Mouse (Mus musculus): ENCODE results near the gene Trappc2l. TPM values are rescaled to one million over a fixed set of nuclear protein-coding genes. Genes with fewer than 3 reads are reported as not detected.
A peak's percentile ranks its signal among the peaks of the same experiment; 100 is the strongest.

Trappc2l gene
- polyA plus RNA-seq, 1 experiment = 95.7 TPM

GRCm38 (mm10) chr8:122651326-122651921 lies 40.0 kb downstream of the Trappc2l start:
- Histone ChIP-seq H3K36me3 (ENCODE audit: control insufficient read depth, insufficient read depth) (no peaks in the 10 kb centered on the region), H3K27me3 (ENCODE audit: control insufficient read depth, insufficient read depth, insufficient read length) (no peaks in the 10 kb centered on the region), H3ac (ENCODE audit: control insufficient read depth, insufficient read length) (no peak overlapping the region), H3K4me3 (no peak overlapping the region), H3K4me2 (ENCODE audit: low read depth) (no peak overlapping the region), H3K79me2 (ENCODE audit: control insufficient read depth, insufficient read depth) (no peaks in the 10 kb centered on the region)
- TF ChIP-seq E2F4 (IDR thresholded peaks at IDR 0.05; ENCODE audit: insufficient read depth) (no peak), TCF12 (IDR thresholded peaks at IDR 0.05; ENCODE audit: insufficient read depth, poor library complexity, severe bottlenecking) (peak; percentile 100), MYOD1 (IDR thresholded peaks at IDR 0.05; ENCODE audit: control insufficient read depth in 1 of 3, insufficient read length in 2 of 3, low read depth in 2 of 3) (peak; percentile 97 to 100 (median 98)), SRF (IDR thresholded peaks at IDR 0.05; ENCODE audit: control insufficient read depth, insufficient read length, low read depth) (peak; percentile 92), USF1 (IDR thresholded peaks at IDR 0.05; ENCODE audit: low read depth) (no peak), REST (IDR thresholded peaks at IDR 0.05; ENCODE audit: insufficient read depth, insufficient read length) (no peak), MYOG (IDR thresholded peaks at IDR 0.05; ENCODE audit: control insufficient read depth in 1 of 3, insufficient read depth in 1 of 3, insufficient read length in 2 of 3, low read depth in 2 of 3) (peak; percentile 87 to 98 (median 98)), CEBPB (IDR thresholded peaks at IDR 0.05; ENCODE audit: insufficient read depth, poor library complexity, severe bottlenecking) (no peak), TCF3 (IDR thresholded peaks at IDR 0.05; ENCODE audit: insufficient read length, low read depth) (peak; percentile 99)

GRCm38 (mm10) chr8:122652643-122653042 lies 41.2 kb downstream of the Trappc2l start:
- H3K4me2 ChIP-seq (ENCODE audit: low read depth) = no peak overlapping the region
- no peak overlapping the region for H3ac ChIP-seq (ENCODE audit: control insufficient read depth, insufficient read length)
- no peak for TF ChIP-seq POLR2A (IDR thresholded peaks at IDR 0.05; ENCODE audit: insufficient read length, low read depth)
- H3K36me3 ChIP-seq (ENCODE audit: control insufficient read depth, insufficient read depth) = no peaks in the 10 kb centered on the region
- H3K27me3 ChIP-seq (ENCODE audit: control insufficient read depth, insufficient read depth, insufficient read length) = no peaks in the 10 kb centered on the region
- no peaks in the 10 kb centered on the region for H3K79me2 ChIP-seq (ENCODE audit: control insufficient read depth, insufficient read depth)
- no peak overlapping the region for H3K4me3 ChIP-seq

GRCm38 (mm10) chr8:122654768-122655167 lies 43.3 kb downstream of the Trappc2l start:
- Histone ChIP-seq H3K79me2 (ENCODE audit: control insufficient read depth, insufficient read depth) (no peaks in the 10 kb centered on the region), H3K27me3 (ENCODE audit: control insufficient read depth, insufficient read depth, insufficient read length) (no peaks in the 10 kb centered on the region), H3K4me2 (ENCODE audit: low read depth) (no peak overlapping the region), H3ac (ENCODE audit: control insufficient read depth, insufficient read length) (no peak overlapping the region), H3K4me3 (no peak overlapping the region), H3K36me3 (ENCODE audit: control insufficient read depth, insufficient read depth) (no peaks in the 10 kb centered on the region)
- TF ChIP-seq TCF3 (IDR thresholded peaks at IDR 0.05; ENCODE audit: insufficient read length, low read depth) (no peak), CEBPB (IDR thresholded peaks at IDR 0.05; ENCODE audit: insufficient read depth, poor library complexity, severe bottlenecking) (no peak), POLR2AphosphoS2 (IDR thresholded peaks at IDR 0.05; ENCODE audit: insufficient read length, low read depth) (no peak), POLR2A (IDR thresholded peaks at IDR 0.05; ENCODE audit: insufficient read length, low read depth) (no peak), E2F4 (IDR thresholded peaks at IDR 0.05; ENCODE audit: insufficient read depth) (no peak), MAX (IDR thresholded peaks at IDR 0.05; ENCODE audit: low read depth) (no peak), MYOG (IDR thresholded peaks at IDR 0.05; ENCODE audit: control insufficient read depth in 1 of 3, insufficient read depth in 1 of 3, insufficient read length in 2 of 3, low read depth in 2 of 3) (peak in 1 of 3 experiments; percentile 18), USF1 (IDR thresholded peaks at IDR 0.05; ENCODE audit: low read depth) (no peak), MYOD1 (IDR thresholded peaks at IDR 0.05; ENCODE audit: control insufficient read depth in 1 of 3, insufficient read length in 2 of 3, low read depth in 2 of 3) (peak in 2 of 3 experiments; percentile 7 to 54)

- Histone ChIP-seq H3K79me2 (ENCODE audit: control insufficient read depth, insufficient read depth) (no peaks in the 10 kb centered on the region), H3K27me3 (ENCODE audit: control insufficient read depth, insufficient read depth, insufficient read length) (no peaks in the 10 kb centered on the region), H3K4me3 (no peak overlapping the region), H3K4me2 (ENCODE audit: low read depth) (peak overlapping the region; percentile 44), H3ac (ENCODE audit: control insufficient read depth, insufficient read length) (no peak overlapping the region), H3K36me3 (ENCODE audit: control insufficient read depth, insufficient read depth) (no peaks in the 10 kb centered on the region)
- peak; percentile 93 for TF ChIP-seq CEBPB (IDR thresholded peaks at IDR 0.05; ENCODE audit: insufficient read depth, poor library complexity, severe bottlenecking)
- TF ChIP-seq POLR2AphosphoS2 (IDR thresholded peaks at IDR 0.05; ENCODE audit: insufficient read length, low read depth) = no peak
Observed at GRCm38 (mm10) chr8:122656056-122656999, 44.9 kb downstream of the Trappc2l start.

- no peak overlapping the region for H3K4me2 ChIP-seq (ENCODE audit: low read depth)
- no peaks in the 10 kb centered on the region for H3K79me2 ChIP-seq (ENCODE audit: control insufficient read depth, insufficient read depth)
- no peak for TF ChIP-seq TCF12 (IDR thresholded peaks at IDR 0.05; ENCODE audit: insufficient read depth, poor library complexity, severe bottlenecking)
- TF ChIP-seq MAX (IDR thresholded peaks at IDR 0.05; ENCODE audit: low read depth) = no peak
- no peak for TF ChIP-seq USF1 (IDR thresholded peaks at IDR 0.05; ENCODE audit: low read depth)
- no peak for TF ChIP-seq REST (IDR thresholded peaks at IDR 0.05; ENCODE audit: insufficient read depth, insufficient read length)
- no peak for TF ChIP-seq MYOD1 (IDR thresholded peaks at IDR 0.05; ENCODE audit: control insufficient read depth in 1 of 3, insufficient read length in 2 of 3, low read depth in 2 of 3)
- TF ChIP-seq CEBPB (IDR thresholded peaks at IDR 0.05; ENCODE audit: insufficient read depth, poor library complexity, severe bottlenecking) = no peak
- TF ChIP-seq MYOG (IDR thresholded peaks at IDR 0.05; ENCODE audit: control insufficient read depth in 1 of 3, insufficient read depth in 1 of 3, insufficient read length in 2 of 3, low read depth in 2 of 3) = no peak
- no peak for TF ChIP-seq POLR2A (IDR thresholded peaks at IDR 0.05; ENCODE audit: insufficient read length, low read depth)
- TF ChIP-seq POLR2AphosphoS2 (IDR thresholded peaks at IDR 0.05; ENCODE audit: insufficient read length, low read depth) = no peak
- no peak for TF ChIP-seq SRF (IDR thresholded peaks at IDR 0.05; ENCODE audit: control insufficient read depth, insufficient read length, low read depth)
- TF ChIP-seq TCF3 (IDR thresholded peaks at IDR 0.05; ENCODE audit: insufficient read length, low read depth) = no peak
- TF ChIP-seq E2F4 (IDR thresholded peaks at IDR 0.05; ENCODE audit: insufficient read depth) = no peak
- H3K27me3 ChIP-seq (ENCODE audit: control insufficient read depth, insufficient read depth, insufficient read length) = no peaks in the 10 kb centered on the region
- no peak overlapping the region for H3K4me3 ChIP-seq
- no peaks in the 10 kb centered on the region for H3K36me3 ChIP-seq (ENCODE audit: control insufficient read depth, insufficient read depth)
- H3ac ChIP-seq (ENCODE audit: control insufficient read depth, insufficient read length) = no peak overlapping the region
Observed at GRCm38 (mm10) chr8:122658149-122658806, 46.8 kb downstream of the Trappc2l start.

Data from myocyte (in vitro differentiated cells).